Mouse (Mus musculus): ENCODE results near the gene Icam1. TPM values are rescaled to one million over a fixed set of nuclear protein-coding genes. Genes with fewer than 3 reads are reported as not detected.
A peak's percentile ranks its signal among the peaks of the same experiment; 100 is the strongest.

Icam1 gene
- total and polyA plus RNA-seq, 2 experiments from 2014 or later = 4.3 to 4.4 TPM

- Histone ChIP-seq H3K4me3 (ENCODE audit: low read length) (peak within 1 kb of the TSS; percentile 27), H3K27me3 (ENCODE audit: insufficient read depth, low read length) (peaks cover 28% of the 10 kb centered on the region), H3K4me2 (ENCODE audit: low read depth, low read length) (peak within 1 kb of the TSS; percentile 52), H3K9ac (replicated peaks; ENCODE audit: low read length) (no peak within 1 kb of the TSS; the same call in 1 of the 2 replicates), H3K4me1 (ENCODE audit: insufficient read depth, low read length) (peaks cover 25% of the 10 kb centered on the region), H3K27ac (no peak within 1 kb of the TSS), H3K9me3 (ENCODE audit: low read length) (no peaks in the 10 kb centered on the region), H3K36me3 (ENCODE audit: insufficient read depth, low read length) (no peaks in the 10 kb centered on the region)
- peak; percentile 78 for DNase-seq (ENCODE audit: low spot score)
- WGBS = 3% methylated on average over 37 of the region's 37 CpGs
- TF ChIP-seq CTCF (IDR thresholded peaks at IDR 0.05; ENCODE audit: low read depth) = peak; percentile 85
- ATAC-seq = no peak
Measured at GRCm38 (mm10) chr9:21029291-21030054, 13.7 kb downstream of the Icam1 start, which contains the start of gene Icam4. Gene Icam4 (plus strand): TSS chr9:21029373.

- Histone ChIP-seq H3K36me3 (ENCODE audit: insufficient read depth, low read length) (no peaks in the 10 kb centered on the region), H3K4me2 (ENCODE audit: low read depth, low read length) (peak overlapping the region; percentile 98; the same call in 1 of the 2 replicates), H3K4me1 (ENCODE audit: insufficient read depth, low read length) (peaks cover 25% of the 10 kb centered on the region), H3K27ac (no peak overlapping the region), H3K9ac (replicated peaks; ENCODE audit: low read length) (no peak overlapping the region), H3K4me3 (ENCODE audit: low read length) (no peak overlapping the region), H3K9me3 (ENCODE audit: low read length) (no peaks in the 10 kb centered on the region), H3K27me3 (ENCODE audit: insufficient read depth, low read length) (peaks cover 34% of the 10 kb centered on the region)
- DNase-seq (ENCODE audit: low spot score) (no peak), ATAC-seq (no peak)
- 26% methylated on average over 22 of the region's 22 CpGs for WGBS
- no peak for TF ChIP-seq CTCF (IDR thresholded peaks at IDR 0.05; ENCODE audit: low read depth)
Measured at GRCm38 (mm10) chr9:21030055-21030600, 14.3 kb downstream of the Icam1 start.

GRCm38 (mm10) chr9:21030781-21031250 is 15.0 kb downstream of the Icam1 start:
- peak; percentile 91 for DNase-seq (ENCODE audit: low spot score)
- Histone ChIP-seq H3K9ac (replicated peaks; ENCODE audit: low read length) (no peak overlapping the region), H3K4me3 (ENCODE audit: low read length) (peak overlapping the region; percentile 56), H3K36me3 (ENCODE audit: insufficient read depth, low read length) (no peaks in the 10 kb centered on the region), H3K4me2 (ENCODE audit: low read depth, low read length) (peak overlapping the region; percentile 98), H3K27ac (peak overlapping the region; percentile 68; the same call in 1 of the 2 replicates), H3K27me3 (ENCODE audit: insufficient read depth, low read length) (peaks cover 40% of the 10 kb centered on the region), H3K9me3 (ENCODE audit: low read length) (no peaks in the 10 kb centered on the region), H3K4me1 (ENCODE audit: insufficient read depth, low read length) (peaks cover 25% of the 10 kb centered on the region)
- ATAC-seq = peak; percentile 75
- WGBS = under 1% methylated on average over 13 of the region's 13 CpGs
- peak; percentile 71 for TF ChIP-seq CTCF (IDR thresholded peaks at IDR 0.05; ENCODE audit: low read depth)

GRCm38 (mm10) chr9:21031251-21031895 is 15.6 kb downstream of the Icam1 start:
- H3K27ac ChIP-seq = peak overlapping the region; percentile 68; the same call in 1 of the 2 replicates
- DNase-seq (ENCODE audit: low spot score) (peak; percentile 81), ATAC-seq (peak; percentile 63)
- WGBS = 0% methylated on average over 36 of the region's 36 CpGs
- peaks cover 46% of the 10 kb centered on the region for H3K27me3 ChIP-seq (ENCODE audit: insufficient read depth, low read length)
- H3K9ac ChIP-seq (replicated peaks; ENCODE audit: low read length) = peak overlapping the region; percentile 59
- no peak; the same call in 1 of the 2 replicates for TF ChIP-seq CTCF (IDR thresholded peaks at IDR 0.05; ENCODE audit: low read depth)
- peaks cover 29% of the 10 kb centered on the region for H3K4me1 ChIP-seq (ENCODE audit: insufficient read depth, low read length)
- no peaks in the 10 kb centered on the region for H3K36me3 ChIP-seq (ENCODE audit: insufficient read depth, low read length)
- no peaks in the 10 kb centered on the region for H3K9me3 ChIP-seq (ENCODE audit: low read length)
- H3K4me2 ChIP-seq (ENCODE audit: low read depth, low read length) = peak overlapping the region; percentile 98
- H3K4me3 ChIP-seq (ENCODE audit: low read length) = peak overlapping the region; percentile 56

GRCm38 (mm10) chr9:21031896-21032351 is 16.1 kb downstream of the Icam1 start, which contains the start of gene Icam5:
Gene Icam5 (plus strand): TSS chr9:21032073.
- no peak for TF ChIP-seq CTCF (IDR thresholded peaks at IDR 0.05; ENCODE audit: low read depth)
- 1% methylated on average over 34 of the region's 35 CpGs for WGBS
- Histone ChIP-seq H3K9ac (replicated peaks; ENCODE audit: low read length) (peak within 1 kb of the TSS; percentile 59), H3K4me2 (ENCODE audit: low read depth, low read length) (peak within 1 kb of the TSS; percentile 98), H3K27ac (peak within 1 kb of the TSS; percentile 68; the same call in 1 of the 2 replicates), H3K4me1 (ENCODE audit: insufficient read depth, low read length) (peaks cover 34% of the 10 kb centered on the region), H3K27me3 (ENCODE audit: insufficient read depth, low read length) (peaks cover 51% of the 10 kb centered on the region), H3K4me3 (ENCODE audit: low read length) (peak within 1 kb of the TSS; percentile 56), H3K36me3 (ENCODE audit: insufficient read depth, low read length) (no peaks in the 10 kb centered on the region), H3K9me3 (ENCODE audit: low read length) (no peaks in the 10 kb centered on the region)
- ATAC-seq = peak; percentile 0
- peak; percentile 47 for DNase-seq (ENCODE audit: low spot score)

GRCm38 (mm10) chr9:21032491-21032890 is 16.7 kb downstream of the Icam1 start:
- H3K9ac ChIP-seq (replicated peaks; ENCODE audit: low read length) = peak overlapping the region; percentile 59
- H3K27me3 ChIP-seq (ENCODE audit: insufficient read depth, low read length) = peaks cover 57% of the 10 kb centered on the region
- H3K27ac ChIP-seq = no peak overlapping the region
- no peaks in the 10 kb centered on the region for H3K9me3 ChIP-seq (ENCODE audit: low read length)
- no peak for TF ChIP-seq CTCF (IDR thresholded peaks at IDR 0.05; ENCODE audit: low read depth)
- H3K36me3 ChIP-seq (ENCODE audit: insufficient read depth, low read length) = no peaks in the 10 kb centered on the region
- peaks cover 40% of the 10 kb centered on the region for H3K4me1 ChIP-seq (ENCODE audit: insufficient read depth, low read length)
- 2% methylated on average over 7 of the region's 7 CpGs for WGBS
- ATAC-seq (no peak), DNase-seq (ENCODE audit: low spot score) (no peak)
- H3K4me2 ChIP-seq (ENCODE audit: low read depth, low read length) = peak overlapping the region; percentile 98
- peak overlapping the region; percentile 56 for H3K4me3 ChIP-seq (ENCODE audit: low read length)

All from hindbrain, postnatal 0 days (tissue).